Mouse (Mus musculus) adrenal gland, postnatal 10 days (tissue): ENCODE measurements around the gene Slc7a11. TPM values are rescaled to one million over a fixed set of nuclear protein-coding genes. Genes with fewer than 3 reads are reported as not detected.
"Not testable (repeated sequence)": the region's sequence is repeated elsewhere in the genome, so short reads cannot be mapped to it uniquely, and the experiment has no call there.

Experiments used
- DNase-seq: peaks from one replicate; pipeline ENCODE4 v3.0.0; 2021; ENCODE audit warnings: mixed read lengths
- long read RNA-seq, 2 experiments: library from polyadenylated mRNA; stranded (forward); transcript quantifications; one replicate each; pipeline ENCODE4 v2.0.0; 2021
- total RNA-seq, 2 experiments: library from RNA; stranded (reverse); gene quantifications; 2 replicates each; pipeline ENCODE4 v1.2.3; 2021

Slc7a11 gene
- total RNA-seq = under 1 TPM; 0.33 to 0.66 TPM
- long read RNA-seq, experiment 1, partial matches to known transcripts = 1 of 1 reads
- long read RNA-seq, experiment 1, other reads (novel, unspliced or antisense) = 0 of 1 reads
- long read RNA-seq, experiment 2 = 0 reads

- DNase-seq = peak; percentile 27
Observed at GRCm38 (mm10) chr3:50443421-50443916, at the start of gene Slc7a11. Gene Slc7a11 (minus strand): TSS chr3:50443614.

GRCm38 (mm10) chr3:50491678-50492077 lies 48.3 kb upstream of the Slc7a11 start:
- no peak for DNase-seq

GRCm38 (mm10) chr3:50484076-50484475 lies 40.7 kb upstream of the Slc7a11 start:
- DNase-seq = no peak

GRCm38 (mm10) chr3:50462223-50462622 lies 18.8 kb upstream of the Slc7a11 start:
- no peak for DNase-seq

GRCm38 (mm10) chr3:50457136-50457535 lies 13.7 kb upstream of the Slc7a11 start:
- DNase-seq = no peak

- peak; percentile 13 for DNase-seq
Observed at GRCm38 (mm10) chr3:50456564-50456963, 13.2 kb upstream of the Slc7a11 start.

- DNase-seq = no peak
Observed at GRCm38 (mm10) chr3:50456023-50456422, 12.6 kb upstream of the Slc7a11 start.

GRCm38 (mm10) chr3:50445050-50445775 lies 1.8 kb upstream of the Slc7a11 start:
- no peak for DNase-seq

GRCm38 (mm10) chr3:50443942-50444341 lies 528 bp upstream of the Slc7a11 start:
- DNase-seq = no peak

GRCm38 (mm10) chr3:50442341-50443292 lies 797 bp downstream of the Slc7a11 start:
- no peak for DNase-seq

- DNase-seq = no peak
Observed at GRCm38 (mm10) chr3:50441330-50441729, 2.1 kb downstream of the Slc7a11 start.

- DNase-seq = no peak
Observed at GRCm38 (mm10) chr3:50440409-50440808, 3.0 kb downstream of the Slc7a11 start.

GRCm38 (mm10) chr3:50439429-50439828 lies 4.0 kb downstream of the Slc7a11 start:
- DNase-seq = no peak

- no peak for DNase-seq
Observed at GRCm38 (mm10) chr3:50438520-50439253, 4.7 kb downstream of the Slc7a11 start.

- not testable (repeated sequence) for DNase-seq
Observed at GRCm38 (mm10) chr3:50438081-50438480, 5.3 kb downstream of the Slc7a11 start.

- DNase-seq = not testable (repeated sequence)
Observed at GRCm38 (mm10) chr3:50436409-50436808, 7.0 kb downstream of the Slc7a11 start.

GRCm38 (mm10) chr3:50433831-50434230 lies 9.6 kb downstream of the Slc7a11 start:
- no peak for DNase-seq

- no peak for DNase-seq
Observed at GRCm38 (mm10) chr3:50430811-50431210, 12.6 kb downstream of the Slc7a11 start.

GRCm38 (mm10) chr3:50421480-50422277 lies 21.7 kb downstream of the Slc7a11 start:
- DNase-seq = no peak

GRCm38 (mm10) chr3:50419161-50419560 lies 24.3 kb downstream of the Slc7a11 start:
- no peak for DNase-seq

- no peak for DNase-seq
Observed at GRCm38 (mm10) chr3:50406771-50407170, 36.6 kb downstream of the Slc7a11 start.
